Mouse (Mus musculus): ENCODE data around the gene Akap14.

Gene Akap14

GRCm38 (mm10) chrX:37109526-37110192 lies 59.0 kb downstream of the Akap14 start:
- in situ Hi-C loops (cut with MboI; ENCODE audit: low sequenced_read_pairs) = no loop called here

GRCm38 (mm10) chrX:37103826-37104225 lies 64.8 kb downstream of the Akap14 start:
- in situ Hi-C loops (cut with MboI; ENCODE audit: low sequenced_read_pairs) = no loop called here
